Mouse (Mus musculus): ENCODE measurements around the gene Lrp8.

GRCm38 (mm10) chr4:107846795-107847194 lies 44.7 kb downstream of the Lrp8 start:
- TF ChIP-seq POLR2A (IDR thresholded peaks at IDR 0.05; ENCODE audit: borderline replicate concordance, extremely low read depth, low read depth, low read length), result no peak
- no peak for TF ChIP-seq CTCF (IDR thresholded peaks at IDR 0.05; ENCODE audit: insufficient read depth, low read length)
